Mouse (Mus musculus): Measurements from ENCODE around the gene Gpt2.

GRCm38 (mm10) chr8:85534163-85534562, 41.8 kb downstream of the Gpt2 start:
- TF ChIP-seq POLR2A (IDR thresholded peaks at IDR 0.05; ENCODE audit: borderline replicate concordance, low read depth, low read length) (no peak), CTCF (IDR thresholded peaks at IDR 0.05; ENCODE audit: low read depth, low read length) (no peak)

Measured in bone marrow macrophage, adult 2 months (primary cell).